Mouse (Mus musculus): ENCODE measurements around the gene Gpr137c. TPM values are rescaled to one million over a fixed set of nuclear protein-coding genes. Genes with fewer than 3 reads are reported as not detected.

Gpr137c gene
- polyA plus RNA-seq, 1 experiment: 2.2 TPM

DNA sequence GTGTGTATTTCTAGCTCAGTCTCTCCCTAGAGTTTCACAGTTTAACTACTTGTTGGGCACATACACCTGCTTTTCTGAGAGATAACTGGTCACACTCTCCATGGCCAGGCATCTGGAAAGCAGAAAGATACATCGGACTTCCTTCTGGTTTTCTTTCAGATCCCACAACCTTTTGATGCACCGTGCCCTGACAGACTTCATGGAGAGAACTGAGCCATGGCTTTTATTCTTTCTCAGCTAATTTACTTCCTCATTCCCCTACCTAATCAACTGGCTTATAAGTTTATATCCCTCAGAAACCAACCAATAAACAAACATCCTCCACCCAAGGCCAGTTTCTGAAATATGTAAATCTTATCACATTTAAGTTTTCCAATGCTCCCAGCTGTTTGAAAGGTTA, 102.9 kb downstream of the Gpr137c start:
- Histone ChIP-seq H3K9me3 (replicated peaks; ENCODE audit: control insufficient read depth, insufficient read depth, low read length, poor library complexity, severe bottlenecking) (no peaks in the 10 kb centered on the region), H3K4me3 (ENCODE audit: low read depth, low read length) (no peak overlapping the region), H3K4me1 (ENCODE audit: control insufficient read depth, insufficient read depth, low read length) (no peaks in the 10 kb centered on the region), H3K9ac (ENCODE audit: low read depth, poor library complexity, severe bottlenecking) (no peak overlapping the region), H3K36me3 (ENCODE audit: control insufficient read depth, insufficient read depth, low read length, poor library complexity, severe bottlenecking) (no peaks in the 10 kb centered on the region), H3K27me3 (ENCODE audit: control insufficient read depth, insufficient read depth, low read length, poor library complexity, severe bottlenecking) (no peaks in the 10 kb centered on the region), H3K27ac (ENCODE audit: insufficient read depth, low read length) (no peak overlapping the region)
- no peak for TF ChIP-seq EP300 (IDR thresholded peaks at IDR 0.05; ENCODE audit: insufficient read depth, low read depth, low read length)
- TF ChIP-seq CTCF (IDR thresholded peaks at IDR 0.05; ENCODE audit: low read depth, low read length): no peak
- TF ChIP-seq POLR2A (IDR thresholded peaks at IDR 0.05; ENCODE audit: insufficient read depth, low read length): no peak

DNA sequence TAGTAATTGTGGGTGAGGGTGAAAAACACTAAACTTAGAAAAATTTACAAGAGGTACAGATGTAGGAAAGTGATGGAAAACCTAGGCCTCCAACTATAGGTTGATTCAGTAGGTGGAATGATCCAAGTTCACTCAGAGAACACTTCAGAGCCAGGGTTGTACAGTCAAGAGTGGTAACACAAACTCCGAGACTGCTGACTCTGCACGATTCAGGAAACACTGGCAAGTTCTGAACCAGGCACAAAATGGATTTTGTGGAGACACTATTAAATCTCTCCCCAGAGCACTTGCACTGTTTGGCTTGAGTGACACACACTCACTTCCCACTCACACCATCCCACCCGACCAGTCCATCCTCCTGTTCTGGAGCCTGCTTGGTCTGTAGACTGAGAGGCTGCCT, 103.8 kb downstream of the Gpr137c start:
- H3K27ac ChIP-seq (ENCODE audit: insufficient read depth, low read length): no peak overlapping the region
- no peaks in the 10 kb centered on the region for H3K9me3 ChIP-seq (replicated peaks; ENCODE audit: control insufficient read depth, insufficient read depth, low read length, poor library complexity, severe bottlenecking)
- H3K9ac ChIP-seq (ENCODE audit: low read depth, poor library complexity, severe bottlenecking): no peak overlapping the region
- no peak overlapping the region for H3K4me3 ChIP-seq (ENCODE audit: low read depth, low read length)
- TF ChIP-seq EP300 (IDR thresholded peaks at IDR 0.05; ENCODE audit: insufficient read depth, low read depth, low read length) (no peak), POLR2A (IDR thresholded peaks at IDR 0.05; ENCODE audit: insufficient read depth, low read length) (no peak), CTCF (IDR thresholded peaks at IDR 0.05; ENCODE audit: low read depth, low read length) (no peak)
- no peaks in the 10 kb centered on the region for H3K4me1 ChIP-seq (ENCODE audit: control insufficient read depth, insufficient read depth, low read length)
- no peaks in the 10 kb centered on the region for H3K36me3 ChIP-seq (ENCODE audit: control insufficient read depth, insufficient read depth, low read length, poor library complexity, severe bottlenecking)
- no peaks in the 10 kb centered on the region for H3K27me3 ChIP-seq (ENCODE audit: control insufficient read depth, insufficient read depth, low read length, poor library complexity, severe bottlenecking)

DNA sequence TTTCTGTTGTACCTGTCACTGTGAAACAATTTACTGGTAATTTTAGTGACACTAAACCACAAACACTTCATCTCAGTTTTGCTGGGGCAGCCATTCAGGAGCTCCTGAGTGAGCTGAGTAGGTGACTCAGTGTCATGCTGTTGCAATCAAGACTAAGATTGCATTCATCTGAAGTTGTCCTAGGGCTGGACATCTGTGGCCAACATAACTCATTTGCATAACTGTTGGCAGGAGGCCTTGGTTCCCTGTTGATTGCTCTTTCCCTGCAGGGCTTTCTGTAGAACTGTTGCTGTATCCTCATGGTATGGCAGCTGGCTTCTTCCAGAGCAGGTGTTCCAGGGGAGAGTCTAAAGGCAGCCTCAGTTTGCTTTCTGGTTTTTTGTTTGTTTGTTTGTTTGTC, 106.0 kb downstream of the Gpr137c start:
- Histone ChIP-seq H3K27ac (ENCODE audit: insufficient read depth, low read length) (no peak overlapping the region), H3K9me3 (replicated peaks; ENCODE audit: control insufficient read depth, insufficient read depth, low read length, poor library complexity, severe bottlenecking) (no peaks in the 10 kb centered on the region), H3K4me3 (ENCODE audit: low read depth, low read length) (no peak overlapping the region), H3K36me3 (ENCODE audit: control insufficient read depth, insufficient read depth, low read length, poor library complexity, severe bottlenecking) (no peaks in the 10 kb centered on the region), H3K9ac (ENCODE audit: low read depth, poor library complexity, severe bottlenecking) (no peak overlapping the region), H3K4me1 (ENCODE audit: control insufficient read depth, insufficient read depth, low read length) (no peaks in the 10 kb centered on the region), H3K27me3 (ENCODE audit: control insufficient read depth, insufficient read depth, low read length, poor library complexity, severe bottlenecking) (no peaks in the 10 kb centered on the region)
- TF ChIP-seq CTCF (IDR thresholded peaks at IDR 0.05; ENCODE audit: low read depth, low read length): no peak
- TF ChIP-seq EP300 (IDR thresholded peaks at IDR 0.05; ENCODE audit: insufficient read depth, low read depth, low read length): no peak
- no peak for TF ChIP-seq POLR2A (IDR thresholded peaks at IDR 0.05; ENCODE audit: insufficient read depth, low read length)

DNA sequence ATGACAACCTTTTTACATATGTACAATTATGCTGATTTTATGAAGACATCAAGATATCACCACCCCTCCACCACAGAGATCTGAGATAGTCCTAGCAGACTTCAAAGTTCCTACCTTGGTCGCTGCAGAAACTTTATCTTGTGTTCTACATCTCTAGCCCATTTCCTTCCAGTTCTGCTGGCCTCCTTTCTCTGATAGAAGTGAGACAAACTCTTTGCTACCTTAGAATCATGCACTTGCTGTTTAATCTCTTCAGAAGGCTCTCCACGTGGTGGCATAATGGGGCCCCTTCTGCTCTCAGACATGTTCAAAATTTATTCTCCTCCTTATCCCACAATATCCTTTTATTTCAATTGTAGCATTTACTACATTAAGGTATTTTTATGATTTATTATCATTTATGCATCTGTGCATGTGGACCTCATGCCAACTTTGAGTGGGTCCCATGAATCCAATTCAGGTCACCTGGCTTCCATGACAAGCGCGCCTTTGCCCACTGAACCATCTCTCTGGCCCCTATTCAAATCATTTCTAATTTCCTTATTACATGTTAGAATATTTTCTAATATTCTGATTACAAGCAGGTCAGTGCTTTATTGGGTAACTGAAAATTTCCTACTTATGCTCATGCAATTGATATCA, 108.7 kb downstream of the Gpr137c start:
- Histone ChIP-seq H3K27ac (ENCODE audit: insufficient read depth, low read length) (peak overlapping the region; percentile 44; the same call in 1 of the 2 replicates), H3K4me1 (ENCODE audit: control insufficient read depth, insufficient read depth, low read length) (no peaks in the 10 kb centered on the region), H3K27me3 (ENCODE audit: control insufficient read depth, insufficient read depth, low read length, poor library complexity, severe bottlenecking) (no peaks in the 10 kb centered on the region), H3K4me3 (ENCODE audit: low read depth, low read length) (no peak overlapping the region), H3K9me3 (replicated peaks; ENCODE audit: control insufficient read depth, insufficient read depth, low read length, poor library complexity, severe bottlenecking) (no peaks in the 10 kb centered on the region), H3K36me3 (ENCODE audit: control insufficient read depth, insufficient read depth, low read length, poor library complexity, severe bottlenecking) (peaks cover 17% of the 10 kb centered on the region), H3K9ac (ENCODE audit: low read depth, poor library complexity, severe bottlenecking) (peak overlapping the region; percentile 72; the same call in 1 of the 2 replicates)
- no peak for TF ChIP-seq CTCF (IDR thresholded peaks at IDR 0.05; ENCODE audit: low read depth, low read length)
- no peak for TF ChIP-seq EP300 (IDR thresholded peaks at IDR 0.05; ENCODE audit: insufficient read depth, low read depth, low read length)
- TF ChIP-seq POLR2A (IDR thresholded peaks at IDR 0.05; ENCODE audit: insufficient read depth, low read length): no peak

DNA sequence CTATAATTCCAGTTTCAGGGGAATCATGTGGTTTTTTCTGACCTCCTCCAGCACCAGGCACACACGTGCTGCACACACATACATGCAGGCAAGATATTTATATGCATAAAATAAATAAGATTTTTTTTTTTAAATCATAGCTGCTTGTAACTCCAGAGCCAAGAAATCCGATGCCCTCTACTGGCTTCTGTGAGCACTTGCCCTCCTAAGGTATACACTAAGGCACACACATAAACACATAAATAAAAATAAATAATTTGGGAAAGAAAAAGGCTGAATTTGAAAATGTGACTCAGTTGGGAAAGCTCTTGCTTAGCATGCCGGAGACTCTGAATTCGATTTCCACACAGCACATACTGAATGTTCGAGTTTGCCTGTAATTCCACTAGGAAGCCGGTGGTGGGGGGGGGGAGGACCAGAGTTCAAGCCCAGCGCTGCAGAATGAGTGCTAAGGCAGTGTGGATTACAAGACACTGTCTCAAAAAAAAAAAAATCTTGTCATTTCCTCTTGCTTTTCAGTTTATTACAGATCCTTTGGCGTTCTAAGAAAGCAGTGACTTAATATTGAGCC, 109.6 kb downstream of the Gpr137c start:
- H3K27ac ChIP-seq (ENCODE audit: insufficient read depth, low read length): peak overlapping the region; percentile 44

DNA sequence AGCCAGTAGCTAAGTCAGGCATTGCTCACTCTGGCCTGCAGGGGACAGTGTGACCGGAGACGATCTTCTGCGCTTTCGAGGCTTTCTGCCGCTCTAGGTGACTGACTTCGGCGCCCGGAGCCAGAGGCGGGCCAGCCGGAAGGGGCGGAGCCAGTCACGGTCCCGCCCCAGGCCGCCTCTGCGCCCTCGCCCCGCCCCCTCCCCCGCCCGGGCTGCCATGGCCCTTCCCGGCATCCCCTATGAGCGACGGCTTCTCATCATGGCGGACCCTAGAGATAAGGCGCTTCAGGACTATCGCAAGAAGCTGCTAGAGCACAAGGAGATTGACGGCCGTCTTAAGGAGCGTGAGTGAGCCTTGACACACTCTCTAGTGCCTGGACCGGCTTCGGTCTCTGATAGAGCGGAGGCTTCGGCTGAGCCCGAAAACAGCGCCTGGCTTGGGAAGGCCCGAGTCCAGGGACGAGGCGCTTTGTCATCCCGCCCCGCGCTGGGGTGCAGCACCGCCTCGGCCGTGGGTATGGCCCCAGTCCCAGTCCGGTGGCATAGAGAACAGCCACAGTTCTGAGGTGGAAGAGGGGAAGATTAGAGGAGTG, 110.2 kb downstream of the Gpr137c start, which contains the start of gene Psmc6:
Gene Psmc6, plus strand, starts transcription at position 200 of the 593 bp plus-strand sequence.
- peak; percentile 70 for TF ChIP-seq POLR2A (IDR thresholded peaks at IDR 0.05; ENCODE audit: insufficient read depth, low read length)
- TF ChIP-seq CTCF (IDR thresholded peaks at IDR 0.05; ENCODE audit: low read depth, low read length): peak; percentile 81
- no peak for TF ChIP-seq EP300 (IDR thresholded peaks at IDR 0.05; ENCODE audit: insufficient read depth, low read depth, low read length)
- peak within 1 kb of the TSS; percentile 87 for H3K9ac ChIP-seq (ENCODE audit: low read depth, poor library complexity, severe bottlenecking)
- no peaks in the 10 kb centered on the region for H3K27me3 ChIP-seq (ENCODE audit: control insufficient read depth, insufficient read depth, low read length, poor library complexity, severe bottlenecking)

More for the DNA sequence above, 109.6 kb downstream of the Gpr137c start:
- TF ChIP-seq EP300 (IDR thresholded peaks at IDR 0.05; ENCODE audit: insufficient read depth, low read depth, low read length) (no peak), CTCF (IDR thresholded peaks at IDR 0.05; ENCODE audit: low read depth, low read length) (no peak), POLR2A (IDR thresholded peaks at IDR 0.05; ENCODE audit: insufficient read depth, low read length) (no peak)
- Histone ChIP-seq H3K9me3 (replicated peaks; ENCODE audit: control insufficient read depth, insufficient read depth, low read length, poor library complexity, severe bottlenecking) (no peaks in the 10 kb centered on the region), H3K4me3 (ENCODE audit: low read depth, low read length) (peak overlapping the region; percentile 72), H3K27me3 (ENCODE audit: control insufficient read depth, insufficient read depth, low read length, poor library complexity, severe bottlenecking) (no peaks in the 10 kb centered on the region), H3K9ac (ENCODE audit: low read depth, poor library complexity, severe bottlenecking) (peak overlapping the region; percentile 72), H3K36me3 (ENCODE audit: control insufficient read depth, insufficient read depth, low read length, poor library complexity, severe bottlenecking) (peaks cover 21% of the 10 kb centered on the region), H3K4me1 (ENCODE audit: control insufficient read depth, insufficient read depth, low read length) (no peaks in the 10 kb centered on the region)

More for the DNA sequence above, 110.2 kb downstream of the Gpr137c start, which contains the start of gene Psmc6:
- Histone ChIP-seq H3K4me3 (ENCODE audit: low read depth, low read length) (peak within 1 kb of the TSS; percentile 99), H3K4me1 (ENCODE audit: control insufficient read depth, insufficient read depth, low read length) (no peaks in the 10 kb centered on the region), H3K9me3 (replicated peaks; ENCODE audit: control insufficient read depth, insufficient read depth, low read length, poor library complexity, severe bottlenecking) (no peaks in the 10 kb centered on the region), H3K36me3 (ENCODE audit: control insufficient read depth, insufficient read depth, low read length, poor library complexity, severe bottlenecking) (peaks cover 24% of the 10 kb centered on the region), H3K27ac (ENCODE audit: insufficient read depth, low read length) (peak within 1 kb of the TSS; percentile 44)

Other genes starting within 250 kb of the Gpr137c start
- gene Ptger2, start 231.5 kb upstream of the Gpr137c start, polyA plus RNA-seq (2011; ENCODE audit: insufficient read depth, insufficient read length, low read depth, missing spikeins): not detected in 2 replicates
- gene Txndc16, start 611 bp downstream of the Gpr137c start, polyA plus RNA-seq (2011; ENCODE audit: insufficient read depth, insufficient read length, low read depth, missing spikeins): 6.0 and 8.1 TPM in 2 replicates
- 65.9 and 68.5 TPM in 2 replicates for gene Ero1l, start 99.1 kb downstream of the Gpr137c start, polyA plus RNA-seq (2011; ENCODE audit: insufficient read depth, insufficient read length, low read depth, missing spikeins)
- 571 and 612 TPM in 2 replicates for gene Psmc6, start 110.1 kb downstream of the Gpr137c start, polyA plus RNA-seq (2011; ENCODE audit: insufficient read depth, insufficient read length, low read depth, missing spikeins)
- gene Styx, start 131.4 kb downstream of the Gpr137c start, polyA plus RNA-seq (2011; ENCODE audit: insufficient read depth, insufficient read length, low read depth, missing spikeins): 31.1 and 36.7 TPM in 2 replicates
- gene Gnpnat1, start 185.2 kb downstream of the Gpr137c start, polyA plus RNA-seq (2011; ENCODE audit: insufficient read depth, insufficient read length, low read depth, missing spikeins): 96.6 and 98.5 TPM in 2 replicates